Mouse (Mus musculus) bone marrow macrophage, adult 2 months (primary cell): ENCODE data around the gene Lsamp. TPM values are rescaled to one million over a fixed set of nuclear protein-coding genes. Genes with fewer than 3 reads are reported as not detected.

ENCODE experiments used
- H3K27ac ChIP-seq: 2 replicates; pipeline ENCODE4 v1.5.1; 2012; ENCODE audit warnings: low read depth, low read length; ENCODE audit not compliant: insufficient read depth
- H3K4me1 ChIP-seq: 2 replicates; pipeline ENCODE4 v1.6.1; 2012; ENCODE audit warnings: low read length; ENCODE audit not compliant: control insufficient read depth, insufficient read depth
- H3K4me3 ChIP-seq: 2 replicates; pipeline ENCODE4 v1.5.1; 2012; ENCODE audit warnings: mild to moderate bottlenecking, low read length, moderate library complexity; ENCODE audit not compliant: insufficient read depth
- CTCF ChIP-seq: IDR thresholded peaks from 2 replicates; pipeline ENCODE4 v1.5.1; 2012; ENCODE audit warnings: low read depth, mild to moderate bottlenecking, low read length, moderate library complexity
- POLR2A ChIP-seq: IDR thresholded peaks from 2 replicates; pipeline ENCODE4 v1.6.1; 2012; ENCODE audit warnings: mild to moderate bottlenecking, low read depth, low read length, borderline replicate concordance
- polyA plus RNA-seq: library from polyadenylated mRNA; stranded (reverse); fragments of >200 nt; gene quantifications from 2 replicates; pipeline ENCODE4 v1.2.4, GENCODE M21; 2012; ENCODE audit not compliant: missing spikeins, insufficient read depth, insufficient read length

Gene Lsamp
- polyA plus RNA-seq, 1 experiment = not detected

DNA sequence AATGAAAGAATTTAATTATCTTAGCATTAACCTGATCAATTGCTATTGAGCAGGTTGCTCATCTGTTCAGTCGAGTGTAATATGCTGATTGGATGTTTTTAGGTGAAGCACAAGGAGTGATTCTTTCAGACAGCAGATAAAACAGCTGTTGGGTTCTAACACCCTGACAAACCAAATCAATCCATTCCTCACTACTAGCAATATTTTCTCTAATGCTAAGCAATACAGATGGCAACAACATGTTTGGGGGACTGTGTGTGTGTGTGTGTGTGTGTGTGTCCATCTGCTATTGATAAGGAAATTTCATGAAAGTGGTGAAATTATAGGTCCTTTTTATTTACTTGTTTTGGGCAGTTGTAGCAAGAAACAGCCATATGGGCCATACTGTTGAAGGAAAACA lies 1628.1 kb downstream of the Lsamp start:
- no peaks in the 10 kb centered on the region for H3K4me1 ChIP-seq
- H3K27ac ChIP-seq = no peak overlapping the region
- no peak overlapping the region for H3K4me3 ChIP-seq
- no peak for TF ChIP-seq POLR2A
- no peak for TF ChIP-seq CTCF

DNA sequence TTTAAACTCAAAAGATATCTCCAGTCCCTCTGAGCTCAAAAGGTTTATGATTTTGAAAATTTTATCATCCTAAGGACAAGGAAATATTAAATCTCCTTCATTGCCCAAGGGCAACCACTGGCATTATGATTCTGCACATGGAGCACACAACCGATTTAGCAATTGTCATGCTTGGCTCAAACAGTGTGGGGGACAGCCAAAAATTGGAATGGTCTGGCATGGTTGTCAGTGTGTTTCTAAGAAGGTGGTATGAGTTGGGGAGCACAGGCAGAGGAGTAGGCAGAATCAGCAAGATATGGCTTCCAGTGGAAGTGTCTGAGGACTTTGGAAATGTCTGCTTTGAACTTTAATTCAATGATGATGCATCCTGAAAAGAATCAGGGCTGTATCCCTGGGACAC lies 1639.7 kb downstream of the Lsamp start:
- Histone ChIP-seq H3K4me1 (no peaks in the 10 kb centered on the region), H3K27ac (no peak overlapping the region), H3K4me3 (no peak overlapping the region)
- TF ChIP-seq POLR2A = no peak
- no peak for TF ChIP-seq CTCF

DNA sequence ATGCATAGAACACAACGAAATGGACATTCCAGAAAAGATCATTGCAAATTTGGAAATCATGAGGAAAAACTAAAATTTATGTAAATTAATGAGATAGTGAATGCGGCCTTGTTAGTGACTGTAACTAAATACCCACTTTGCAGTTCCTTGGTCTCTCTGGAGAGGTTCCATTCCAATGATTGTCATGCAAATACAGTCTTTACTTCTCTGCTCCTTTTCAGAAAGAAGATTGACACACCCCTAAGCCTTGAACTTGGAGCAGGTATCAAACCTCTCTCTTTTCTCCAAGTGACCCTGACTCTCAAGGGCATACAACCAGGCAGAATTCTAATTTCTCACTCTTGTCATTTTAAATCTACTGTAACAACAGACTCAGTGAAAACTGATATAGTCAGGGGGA lies 1649.7 kb downstream of the Lsamp start:
- Histone ChIP-seq H3K27ac (no peak overlapping the region), H3K4me3 (no peak overlapping the region), H3K4me1 (no peaks in the 10 kb centered on the region)
- TF ChIP-seq CTCF (no peak), POLR2A (no peak)

DNA sequence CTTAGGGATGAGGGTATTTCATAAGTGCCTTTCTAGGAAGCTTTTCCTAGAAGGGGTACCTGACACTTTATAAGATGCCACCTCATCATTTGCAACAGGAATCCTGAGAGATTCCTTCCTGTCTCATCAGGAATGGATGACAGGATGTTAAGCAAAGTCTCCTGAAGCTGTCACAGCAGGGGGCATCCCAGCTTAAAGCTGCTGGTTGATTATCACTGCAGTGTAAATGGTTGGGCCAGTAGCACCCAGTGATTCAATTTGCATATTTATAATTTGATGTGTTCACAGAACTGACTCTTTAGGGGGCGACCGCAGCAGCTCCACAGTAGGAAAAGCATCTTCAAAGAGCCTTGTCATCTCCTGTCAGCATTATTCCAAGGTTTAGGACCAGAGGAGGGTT lies 1656.7 kb downstream of the Lsamp start:
- Histone ChIP-seq H3K27ac (no peak overlapping the region), H3K4me1 (no peaks in the 10 kb centered on the region), H3K4me3 (no peak overlapping the region)
- TF ChIP-seq CTCF (no peak), POLR2A (no peak)

DNA sequence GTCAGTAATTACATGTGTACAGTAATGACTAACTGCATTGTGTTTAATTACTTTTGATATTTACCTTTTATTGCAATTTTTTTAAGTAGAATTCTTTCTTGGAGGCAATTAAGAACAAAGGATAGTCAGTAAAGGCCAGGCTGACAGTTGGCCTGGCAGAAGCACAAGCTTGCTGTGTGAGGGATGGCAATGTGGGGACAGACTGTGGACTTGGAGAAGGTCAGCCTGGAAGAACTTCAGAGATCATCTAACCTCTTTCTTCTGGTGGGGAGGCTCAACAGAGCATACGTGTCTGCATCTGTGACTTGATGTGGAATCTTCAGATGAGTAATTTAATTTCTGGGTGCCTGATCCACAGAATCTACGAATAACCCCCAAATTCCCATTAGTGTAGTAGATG lies 1669.1 kb downstream of the Lsamp start:
- H3K4me3 ChIP-seq = no peak overlapping the region
- H3K27ac ChIP-seq = no peak overlapping the region
- no peaks in the 10 kb centered on the region for H3K4me1 ChIP-seq
- TF ChIP-seq CTCF (no peak), POLR2A (no peak)

DNA sequence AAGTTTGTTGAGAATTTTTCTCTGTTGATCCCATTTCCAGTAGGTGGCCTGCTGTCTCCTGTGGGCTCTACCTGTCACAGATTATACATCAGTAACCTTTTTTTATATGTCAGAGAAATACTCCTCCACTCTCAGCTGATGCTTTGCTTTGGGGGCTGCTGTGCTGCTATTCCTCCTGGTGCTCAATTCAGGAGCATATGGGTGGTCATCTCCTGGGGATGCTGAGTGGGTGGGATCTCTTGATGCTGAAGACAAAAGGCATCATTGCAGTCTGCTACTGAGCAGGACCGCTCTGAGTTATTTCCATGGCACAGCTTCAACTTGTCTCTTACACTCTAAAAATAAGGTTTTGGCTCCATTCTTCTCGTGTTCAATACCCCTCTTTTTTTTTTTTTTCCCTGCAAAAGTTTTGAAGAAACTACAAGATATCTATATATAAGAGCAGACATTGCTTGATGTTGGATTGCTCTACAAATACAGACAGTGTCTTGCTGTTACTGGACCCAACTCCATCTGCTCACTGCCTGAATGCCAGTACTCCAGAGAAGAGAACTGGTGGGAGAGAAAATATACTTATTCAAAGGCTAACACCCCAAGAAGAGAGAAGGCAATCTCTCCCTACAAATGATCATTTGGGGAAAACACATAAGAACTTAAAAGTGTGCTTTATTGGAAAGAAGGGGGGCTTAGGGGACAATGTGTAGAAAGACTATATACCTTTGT lies 1690.3 kb downstream of the Lsamp start:
- no peak for TF ChIP-seq POLR2A
- no peak for TF ChIP-seq CTCF
- H3K4me1 ChIP-seq = no peaks in the 10 kb centered on the region
- H3K4me3 ChIP-seq = no peak overlapping the region
- H3K27ac ChIP-seq = no peak overlapping the region

- no peak overlapping the region for H3K4me3 ChIP-seq
- TF ChIP-seq POLR2A (no peak), CTCF (no peak)
- no peaks in the 10 kb centered on the region for H3K4me1 ChIP-seq
- H3K27ac ChIP-seq = no peak overlapping the region
Observed at GRCm38 (mm10) chr16:41675774-41676173, 1691.6 kb downstream of the Lsamp start.

DNA sequence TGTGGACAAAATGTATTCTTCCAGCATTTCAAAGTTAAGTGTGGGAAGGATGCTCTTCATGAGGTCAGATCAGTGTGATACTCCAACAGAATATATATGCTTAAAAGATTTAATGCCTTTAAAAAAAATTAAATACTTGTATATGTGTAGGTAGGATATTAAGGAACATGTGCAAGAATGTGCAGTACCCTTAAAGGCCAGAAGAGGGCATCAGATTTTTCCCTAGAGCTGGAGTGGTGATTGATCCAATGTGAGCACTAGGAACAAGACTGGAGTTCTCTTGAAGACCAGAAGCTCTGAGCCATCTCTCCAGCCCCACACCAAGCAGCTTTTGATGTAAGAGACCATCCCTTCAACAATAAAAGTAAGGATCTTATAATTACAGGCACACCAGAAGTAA lies 1708.3 kb downstream of the Lsamp start:
- H3K4me3 ChIP-seq = no peak overlapping the region
- H3K27ac ChIP-seq = no peak overlapping the region
- no peaks in the 10 kb centered on the region for H3K4me1 ChIP-seq
- no peak for TF ChIP-seq CTCF
- TF ChIP-seq POLR2A = no peak

DNA sequence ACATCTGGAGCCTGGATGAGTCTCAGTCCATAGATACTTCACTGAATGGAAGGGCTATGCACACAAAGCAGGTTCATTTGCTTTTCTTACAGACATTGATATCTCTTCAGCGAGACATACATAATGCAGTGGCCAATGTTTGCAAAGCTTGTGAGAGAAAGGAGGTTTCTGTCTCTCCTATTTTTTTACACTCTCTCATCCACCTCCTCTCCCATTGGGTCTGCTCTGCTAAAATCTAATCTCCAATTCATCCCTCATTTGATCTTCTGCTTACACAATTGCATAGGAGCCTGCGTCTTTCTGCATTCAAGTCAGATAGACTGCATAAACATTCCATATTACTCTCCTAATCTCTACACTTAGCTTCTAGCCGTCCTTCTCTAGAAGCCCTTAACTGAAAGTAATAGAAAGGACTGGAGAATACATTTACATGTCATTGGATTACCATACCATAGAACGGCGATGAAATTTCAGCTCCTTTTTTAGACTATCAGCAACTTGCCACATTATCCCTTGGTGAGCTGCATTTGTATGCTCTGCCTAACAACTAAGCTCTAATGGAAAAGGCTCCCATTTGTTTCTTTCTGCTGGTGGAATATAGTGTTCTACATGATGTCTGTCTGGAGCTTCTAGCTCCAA lies 1717.7 kb downstream of the Lsamp start:
- H3K4me3 ChIP-seq = no peak overlapping the region
- TF ChIP-seq CTCF (no peak), POLR2A (no peak)
- no peaks in the 10 kb centered on the region for H3K4me1 ChIP-seq
- H3K27ac ChIP-seq = no peak overlapping the region

GRCm38 (mm10) chr16:41728900-41729585 lies 1744.9 kb downstream of the Lsamp start:
- TF ChIP-seq CTCF (no peak), POLR2A (no peak)
- Histone ChIP-seq H3K4me3 (no peak overlapping the region), H3K4me1 (no peaks in the 10 kb centered on the region), H3K27ac (no peak overlapping the region)
